Mouse (Mus musculus): Measurements from ENCODE around the gene Cpt1a. TPM values are rescaled to one million over a fixed set of nuclear protein-coding genes. Genes with fewer than 3 reads are reported as not detected.

Gene Cpt1a
- polyA plus RNA-seq, 1 experiment from 2014 or later, result 104 TPM

GRCm38 (mm10) chr19:3402390-3402789 is 80.3 kb downstream of the Cpt1a start:
- Histone ChIP-seq H3K4me3 (ENCODE audit: low read depth, low read length) (no peak overlapping the region), H3K9me3 (ENCODE audit: control insufficient read depth) (no peaks in the 10 kb centered on the region), H3K9ac (ENCODE audit: low read depth, low read length) (no peak overlapping the region), H3K4me2 (replicated peaks; ENCODE audit: low read depth) (no peak overlapping the region), H3K4me1 (replicated peaks; ENCODE audit: control insufficient read depth, insufficient read depth, low read length) (no peaks in the 10 kb centered on the region), H3K36me3 (ENCODE audit: control insufficient read depth, insufficient read depth) (no peaks in the 10 kb centered on the region), H3K27ac (ENCODE audit: low read depth, low read length) (no peak overlapping the region), H3K27me3 (replicated peaks; ENCODE audit: control insufficient read depth, insufficient read depth, low read length) (no peaks in the 10 kb centered on the region)
- no peak for ATAC-seq
- WGBS, result 62% methylated on average over 6 of the region's 6 CpGs
- TF ChIP-seq CTCF (IDR thresholded peaks at IDR 0.05; ENCODE audit: low read depth), result no peak

GRCm38 (mm10) chr19:3404030-3404429 is 81.9 kb downstream of the Cpt1a start:
- no peak for ATAC-seq
- no peaks in the 10 kb centered on the region for H3K36me3 ChIP-seq (ENCODE audit: control insufficient read depth, insufficient read depth)
- H3K9me3 ChIP-seq (ENCODE audit: control insufficient read depth), result no peaks in the 10 kb centered on the region
- no peak overlapping the region for H3K27ac ChIP-seq (ENCODE audit: low read depth, low read length)
- H3K27me3 ChIP-seq (replicated peaks; ENCODE audit: control insufficient read depth, insufficient read depth, low read length), result no peaks in the 10 kb centered on the region
- WGBS, result 83% methylated on average over 7 of the region's 7 CpGs
- no peak overlapping the region for H3K4me3 ChIP-seq (ENCODE audit: low read depth, low read length)
- no peak overlapping the region for H3K4me2 ChIP-seq (replicated peaks; ENCODE audit: low read depth)
- no peak overlapping the region for H3K9ac ChIP-seq (ENCODE audit: low read depth, low read length)
- peak; percentile 35; the same call in 1 of the 2 replicates for TF ChIP-seq CTCF (IDR thresholded peaks at IDR 0.05; ENCODE audit: low read depth)
- H3K4me1 ChIP-seq (replicated peaks; ENCODE audit: control insufficient read depth, insufficient read depth, low read length), result no peaks in the 10 kb centered on the region

- Histone ChIP-seq H3K27ac (ENCODE audit: low read depth, low read length) (no peak overlapping the region), H3K4me3 (ENCODE audit: low read depth, low read length) (no peak overlapping the region), H3K9ac (ENCODE audit: low read depth, low read length) (no peak overlapping the region), H3K4me1 (replicated peaks; ENCODE audit: control insufficient read depth, insufficient read depth, low read length) (no peaks in the 10 kb centered on the region), H3K9me3 (ENCODE audit: control insufficient read depth) (no peaks in the 10 kb centered on the region), H3K4me2 (replicated peaks; ENCODE audit: low read depth) (no peak overlapping the region), H3K36me3 (ENCODE audit: control insufficient read depth, insufficient read depth) (no peaks in the 10 kb centered on the region), H3K27me3 (replicated peaks; ENCODE audit: control insufficient read depth, insufficient read depth, low read length) (no peaks in the 10 kb centered on the region)
- ATAC-seq, result no peak
- TF ChIP-seq CTCF (IDR thresholded peaks at IDR 0.05; ENCODE audit: low read depth), result no peak
- 53% methylated on average over 1 of the region's 1 CpGs for WGBS
Measured at GRCm38 (mm10) chr19:3405531-3406281, 83.6 kb downstream of the Cpt1a start.

- no peaks in the 10 kb centered on the region for H3K9me3 ChIP-seq (ENCODE audit: control insufficient read depth)
- H3K4me1 ChIP-seq (replicated peaks; ENCODE audit: control insufficient read depth, insufficient read depth, low read length), result no peaks in the 10 kb centered on the region
- H3K4me2 ChIP-seq (replicated peaks; ENCODE audit: low read depth), result peak within 1 kb of the TSS; percentile 55
- H3K27me3 ChIP-seq (replicated peaks; ENCODE audit: control insufficient read depth, insufficient read depth, low read length), result peaks cover 29% of the 10 kb centered on the region
- peak within 1 kb of the TSS; percentile 19 for H3K4me3 ChIP-seq (ENCODE audit: low read depth, low read length)
- 0 out of 2 replicates have a peak, but pooled peaks have one; percentile 34 for ATAC-seq
- TF ChIP-seq CTCF (IDR thresholded peaks at IDR 0.05; ENCODE audit: low read depth), result no peak
- no peaks in the 10 kb centered on the region for H3K36me3 ChIP-seq (ENCODE audit: control insufficient read depth, insufficient read depth)
- 2% methylated on average over 37 of the region's 37 CpGs for WGBS
- H3K9ac ChIP-seq (ENCODE audit: low read depth, low read length), result no peak within 1 kb of the TSS
- no peak within 1 kb of the TSS for H3K27ac ChIP-seq (ENCODE audit: low read depth, low read length)
Measured at GRCm38 (mm10) chr19:3414268-3414733, 92.2 kb downstream of the Cpt1a start, which contains the start of gene Gal. Gene Gal (minus strand): TSS chr19:3414544.

GRCm38 (mm10) chr19:3419251-3419650 is 97.1 kb downstream of the Cpt1a start:
- 32% methylated on average over 5 of the region's 5 CpGs for WGBS
- no peaks in the 10 kb centered on the region; the same call in 1 of the 2 replicates for H3K4me1 ChIP-seq (replicated peaks; ENCODE audit: control insufficient read depth, insufficient read depth, low read length)
- no peak overlapping the region for H3K27ac ChIP-seq (ENCODE audit: low read depth, low read length)
- no peak overlapping the region for H3K9ac ChIP-seq (ENCODE audit: low read depth, low read length)
- TF ChIP-seq CTCF (IDR thresholded peaks at IDR 0.05; ENCODE audit: low read depth), result peak; percentile 31
- no peak overlapping the region for H3K4me2 ChIP-seq (replicated peaks; ENCODE audit: low read depth)
- no peaks in the 10 kb centered on the region for H3K9me3 ChIP-seq (ENCODE audit: control insufficient read depth)
- H3K27me3 ChIP-seq (replicated peaks; ENCODE audit: control insufficient read depth, insufficient read depth, low read length), result peaks cover 9% of the 10 kb centered on the region; the same call in 1 of the 2 replicates
- no peak for ATAC-seq
- no peak overlapping the region for H3K4me3 ChIP-seq (ENCODE audit: low read depth, low read length)
- no peaks in the 10 kb centered on the region for H3K36me3 ChIP-seq (ENCODE audit: control insufficient read depth, insufficient read depth)

GRCm38 (mm10) chr19:3422488-3422887 is 100.4 kb downstream of the Cpt1a start:
- Histone ChIP-seq H3K9ac (ENCODE audit: low read depth, low read length) (no peak overlapping the region), H3K4me3 (ENCODE audit: low read depth, low read length) (no peak overlapping the region), H3K27ac (ENCODE audit: low read depth, low read length) (no peak overlapping the region), H3K9me3 (ENCODE audit: control insufficient read depth) (no peaks in the 10 kb centered on the region), H3K36me3 (ENCODE audit: control insufficient read depth, insufficient read depth) (no peaks in the 10 kb centered on the region), H3K4me2 (replicated peaks; ENCODE audit: low read depth) (no peak overlapping the region), H3K4me1 (replicated peaks; ENCODE audit: control insufficient read depth, insufficient read depth, low read length) (no peaks in the 10 kb centered on the region; the same call in 1 of the 2 replicates), H3K27me3 (replicated peaks; ENCODE audit: control insufficient read depth, insufficient read depth, low read length) (no peaks in the 10 kb centered on the region)
- ATAC-seq, result no peak
- WGBS, result 69% methylated on average over 6 of the region's 6 CpGs
- TF ChIP-seq CTCF (IDR thresholded peaks at IDR 0.05; ENCODE audit: low read depth), result no peak

Measured in intestine, postnatal 0 days (tissue).